Mouse (Mus musculus) olfactory bulb, adult 2 months (tissue): Measurements from ENCODE around the gene Comtd1.

Experiments used
- CTCF ChIP-seq: fragments of 200-500 bp; IDR thresholded peaks from 2 replicates; pipeline ENCODE4 v1.5.1; 2012; ENCODE audit warnings: low read depth, mild to moderate bottlenecking, low read length, moderate library complexity; ENCODE audit not compliant: insufficient read depth
- POLR2A ChIP-seq: fragments of 200-500 bp; IDR thresholded peaks from 2 replicates; pipeline ENCODE4 v1.6.1; 2012; ENCODE audit warnings: mild to moderate bottlenecking, low read depth, low read length, moderate library complexity; ENCODE audit not compliant: insufficient read depth

- TF ChIP-seq CTCF (no peak), POLR2A (no peak)
Observed at GRCm38 (mm10) chr14:21891581-21892340, 43.0 kb upstream of the Comtd1 start.
